Mouse (Mus musculus) hindbrain, embryonic 13.5 days (tissue): ENCODE measurements around the gene Chp2. TPM values are rescaled to one million over a fixed set of nuclear protein-coding genes. Genes with fewer than 3 reads are reported as not detected.

Source experiments
- ATAC-seq: fragments of 200-750 bp; cut with Nextera tagmentation; 2 replicates; pipeline ENCODE4 v1.8.0; 2017; ENCODE audit warnings: moderate TSS enrichment; ENCODE audit not compliant: low FRiP score
- H3K27ac ChIP-seq: fragments of 300-500 bp; sonication (generic); 2 replicates; pipeline ENCODE4 v1.5.1; 2015; ENCODE audit warnings: inconsistent platforms, mild to moderate bottlenecking, moderate library complexity
- H3K27me3 ChIP-seq: fragments of 300-500 bp; sonication (generic); 2 replicates; pipeline ENCODE4 v1.6.1; 2015; ENCODE audit warnings: mild to moderate bottlenecking, inconsistent platforms
- H3K36me3 ChIP-seq: fragments of 300-500 bp; sonication (generic); 2 replicates; pipeline ENCODE4 v1.6.1; 2015; ENCODE audit warnings: mild to moderate bottlenecking, inconsistent platforms
- H3K4me1 ChIP-seq: fragments of 300-500 bp; sonication (generic); replicated peaks from 2 replicates; pipeline ENCODE4 v1.6.1; 2015; ENCODE audit warnings: inconsistent platforms
- H3K4me2 ChIP-seq: fragments of 300-500 bp; sonication (generic); 2 replicates; pipeline ENCODE4 v1.6.1; 2015; ENCODE audit warnings: inconsistent platforms, mild to moderate bottlenecking, moderate library complexity
- H3K4me3 ChIP-seq: fragments of 300-500 bp; sonication (generic); 2 replicates; pipeline ENCODE4 v1.5.1; 2015; ENCODE audit warnings: mild to moderate bottlenecking, inconsistent platforms
- H3K9ac ChIP-seq: fragments of 300-500 bp; sonication (generic); 2 replicates; pipeline ENCODE4 v1.6.1; 2015; ENCODE audit warnings: mild to moderate bottlenecking, inconsistent platforms
- H3K9me3 ChIP-seq: fragments of 300-500 bp; sonication (generic); 2 replicates; pipeline ENCODE4 v1.6.1; 2016; ENCODE audit warnings: inconsistent platforms
- WGBS: fragments of 180-500 bp; shearing (Covaris S2); methylation state at CpG from one replicate; pipeline ENCODE4 v1.1.7; 2015; 5-methylcytosine and 5-hydroxymethylcytosine counted together
- polyA plus RNA-seq: library from polyadenylated mRNA; unstranded; fragments of >200 nt; fragmentation: Nextera tagmentation; extraction: Ambion mirVana; gene quantifications from 2 replicates; pipeline ENCODE4 v1.2.1, GENCODE M21; 2015

Chp2 gene
- 1.2 and 1.4 TPM in 2 replicates for polyA plus RNA-seq

DNA sequence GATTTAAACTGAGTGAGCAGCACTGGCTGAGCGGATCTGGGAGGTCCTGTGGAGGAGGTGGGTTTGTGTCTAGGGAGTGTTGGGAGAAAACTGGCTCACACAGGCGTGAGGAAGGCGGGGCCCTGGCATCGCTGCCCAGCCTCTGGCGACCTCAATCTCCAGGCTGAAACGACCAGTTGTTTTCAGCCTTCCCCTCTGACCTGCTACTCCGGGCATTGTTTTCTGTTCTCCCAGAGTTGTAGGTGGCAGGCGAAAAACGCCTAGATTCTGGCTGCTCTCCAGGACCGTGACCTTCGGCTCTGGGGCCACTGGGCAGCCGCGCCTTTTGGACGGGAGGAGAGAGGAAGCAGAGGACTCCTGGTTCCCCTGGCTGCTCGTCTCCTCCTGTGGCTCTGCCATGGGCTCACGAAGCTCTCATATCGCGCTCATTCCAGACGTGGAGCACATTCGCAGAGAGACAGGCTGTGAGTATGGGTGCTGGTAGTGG lies at the start of gene Chp2:
TSS of gene Chp2 (plus strand) at position 182 of the 487 bp plus-strand sequence.
- Histone ChIP-seq H3K27me3 (0 out of 2 replicates have a peak, but pooled peaks cover 5% of the 10 kb centered on the region), H3K4me3 (peak within 1 kb of the TSS; percentile 4; the same call in 1 of the 2 replicates), H3K4me2 (peak within 1 kb of the TSS; percentile 45), H3K36me3 (no peaks in the 10 kb centered on the region), H3K9ac (no peak within 1 kb of the TSS), H3K27ac (no peak within 1 kb of the TSS), H3K9me3 (no peaks in the 10 kb centered on the region), H3K4me1 (peaks cover 7% of the 10 kb centered on the region)
- ATAC-seq, result no peak
- 37% methylated on average over 20 of the region's 20 CpGs for WGBS

- H3K4me3 ChIP-seq, result no peak overlapping the region
- no peaks in the 10 kb centered on the region for H3K9me3 ChIP-seq
- no peaks in the 10 kb centered on the region for H3K27me3 ChIP-seq
- no peak overlapping the region for H3K9ac ChIP-seq
- ATAC-seq, result no peak
- H3K4me1 ChIP-seq, result no peaks in the 10 kb centered on the region
- no peak overlapping the region for H3K27ac ChIP-seq
- no peak overlapping the region for H3K4me2 ChIP-seq
- H3K36me3 ChIP-seq, result peaks cover 31% of the 10 kb centered on the region
- whole genome bisulfite sequencing, result 77% methylated on average over 6 of the region's 6 CpGs
These were observed 48.6 kb upstream of the Chp2 start for GRCm38 (mm10) chr7:122170705-122171104.

DNA sequence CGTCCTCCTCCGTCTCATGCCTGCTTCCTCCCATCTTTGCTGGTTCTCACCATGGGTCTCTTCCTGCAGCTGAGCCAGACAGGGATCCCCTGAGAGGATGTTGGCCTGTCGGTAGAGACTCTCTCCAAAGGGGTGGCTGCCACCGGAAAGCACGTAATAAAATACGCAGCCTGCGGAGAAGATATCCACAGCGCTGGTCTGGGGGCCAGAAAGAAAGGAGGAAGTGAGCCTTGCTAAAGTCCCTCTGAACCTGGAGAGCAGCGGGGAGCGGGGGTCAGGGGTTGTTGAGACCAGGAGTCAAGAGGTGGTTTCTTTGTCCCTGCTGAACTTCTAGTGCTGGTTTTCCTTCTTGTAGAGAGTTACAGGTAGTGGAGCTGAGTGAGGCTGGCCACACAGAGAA lies 47.7 kb upstream of the Chp2 start:
- ATAC-seq, result no peak
- Histone ChIP-seq H3K4me3 (no peak overlapping the region), H3K27me3 (no peaks in the 10 kb centered on the region), H3K4me1 (no peaks in the 10 kb centered on the region), H3K4me2 (no peak overlapping the region), H3K9me3 (no peaks in the 10 kb centered on the region), H3K36me3 (peaks cover 26% of the 10 kb centered on the region), H3K27ac (no peak overlapping the region), H3K9ac (no peak overlapping the region)
- 67% methylated on average over 10 of the region's 10 CpGs for WGBS

DNA sequence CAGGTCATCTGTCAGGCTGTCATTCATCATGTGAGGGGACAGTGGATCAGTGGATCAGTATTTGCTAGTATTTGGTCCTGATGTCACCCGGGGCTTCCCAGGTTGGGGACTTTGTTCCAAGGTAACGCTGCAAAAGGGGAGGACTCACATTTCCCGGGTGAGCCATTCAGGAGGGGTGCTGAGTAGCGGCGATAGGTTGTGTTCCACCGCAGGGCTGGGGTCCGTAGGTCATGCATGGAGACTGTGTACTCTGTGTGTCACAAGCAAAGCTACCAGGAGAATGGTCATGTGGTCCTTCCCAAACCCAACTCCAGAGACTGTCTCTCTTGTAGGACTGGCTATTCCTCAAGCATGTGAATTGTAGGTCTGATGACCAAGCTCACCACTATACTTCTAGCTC lies 38.6 kb upstream of the Chp2 start:
- no peaks in the 10 kb centered on the region for H3K36me3 ChIP-seq
- 93% methylated on average over 7 of the region's 7 CpGs for WGBS
- H3K27ac ChIP-seq, result no peak overlapping the region
- no peaks in the 10 kb centered on the region for H3K9me3 ChIP-seq
- H3K9ac ChIP-seq, result no peak overlapping the region
- H3K4me3 ChIP-seq, result no peak overlapping the region
- 0 out of 2 replicates have a peak, but pooled peaks cover under 1% of the 10 kb centered on the region for H3K4me1 ChIP-seq
- no peak overlapping the region for H3K4me2 ChIP-seq
- ATAC-seq, result no peak
- H3K27me3 ChIP-seq, result 0 out of 2 replicates have a peak, but pooled peaks cover 4% of the 10 kb centered on the region

DNA sequence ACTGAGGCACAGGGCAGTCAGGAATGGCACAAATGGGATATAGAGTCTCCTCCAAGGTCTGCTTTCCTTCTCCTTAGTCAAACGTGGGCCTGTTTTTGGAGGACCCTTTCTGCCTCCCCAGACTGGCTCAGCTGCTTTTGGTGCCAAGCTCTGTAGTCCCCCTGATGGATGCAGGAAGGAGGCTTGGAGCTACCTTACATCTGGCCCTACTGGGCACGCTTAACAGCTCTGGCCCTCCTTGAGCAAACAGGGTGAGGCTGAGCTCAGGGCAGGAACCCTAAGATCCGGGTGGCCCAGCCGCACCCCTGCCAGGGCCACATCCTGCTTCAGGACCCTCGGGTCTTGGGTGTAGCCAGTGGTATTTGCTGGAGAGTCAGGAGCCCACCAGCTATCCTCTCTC lies 34.7 kb upstream of the Chp2 start:
- H3K36me3 ChIP-seq, result no peaks in the 10 kb centered on the region
- WGBS, result 79% methylated on average over 5 of the region's 5 CpGs
- 0 out of 2 replicates have a peak, but pooled peaks cover 4% of the 10 kb centered on the region for H3K27me3 ChIP-seq
- H3K27ac ChIP-seq, result no peak overlapping the region
- no peak overlapping the region for H3K4me3 ChIP-seq
- H3K9ac ChIP-seq, result no peak overlapping the region
- no peak overlapping the region for H3K4me2 ChIP-seq
- no peaks in the 10 kb centered on the region for H3K9me3 ChIP-seq
- no peak for ATAC-seq
- H3K4me1 ChIP-seq, result 0 out of 2 replicates have a peak, but pooled peaks cover 4% of the 10 kb centered on the region

DNA sequence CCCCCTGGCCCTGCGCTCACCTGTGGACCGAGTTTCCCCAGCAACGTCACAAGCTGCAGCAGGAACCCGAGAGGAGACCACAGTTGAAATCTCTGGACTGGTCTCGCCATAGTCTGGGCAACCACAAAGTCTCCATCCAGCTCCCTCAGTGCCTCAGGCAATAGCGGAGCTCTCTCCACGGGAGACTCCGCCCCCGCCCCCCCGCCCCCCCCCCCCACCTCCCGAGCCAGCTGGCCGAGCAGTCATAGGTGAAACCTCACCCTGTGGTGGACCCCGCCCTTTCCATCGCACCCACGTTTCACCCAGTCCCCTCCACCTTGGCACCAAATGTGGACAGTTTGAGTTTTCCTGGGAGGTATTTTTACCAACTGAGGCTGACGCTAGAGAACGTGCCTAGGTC lies 33.3 kb upstream of the Chp2 start, which contains the start of gene Ern2:
TSS of gene Ern2 (minus strand) at position 165 of the 400 bp plus-strand sequence.
- Histone ChIP-seq H3K9ac (peak within 1 kb of the TSS; percentile 29), H3K36me3 (no peaks in the 10 kb centered on the region), H3K27me3 (0 out of 2 replicates have a peak, but pooled peaks cover 4% of the 10 kb centered on the region), H3K4me2 (peak within 1 kb of the TSS; percentile 35), H3K4me3 (peak within 1 kb of the TSS; percentile 14; the same call in 1 of the 2 replicates), H3K9me3 (no peaks in the 10 kb centered on the region), H3K27ac (no peak within 1 kb of the TSS), H3K4me1 (0 out of 2 replicates have a peak, but pooled peaks cover 4% of the 10 kb centered on the region)
- no peak for ATAC-seq
- WGBS, result 23% methylated on average over 16 of the region's 17 CpGs

DNA sequence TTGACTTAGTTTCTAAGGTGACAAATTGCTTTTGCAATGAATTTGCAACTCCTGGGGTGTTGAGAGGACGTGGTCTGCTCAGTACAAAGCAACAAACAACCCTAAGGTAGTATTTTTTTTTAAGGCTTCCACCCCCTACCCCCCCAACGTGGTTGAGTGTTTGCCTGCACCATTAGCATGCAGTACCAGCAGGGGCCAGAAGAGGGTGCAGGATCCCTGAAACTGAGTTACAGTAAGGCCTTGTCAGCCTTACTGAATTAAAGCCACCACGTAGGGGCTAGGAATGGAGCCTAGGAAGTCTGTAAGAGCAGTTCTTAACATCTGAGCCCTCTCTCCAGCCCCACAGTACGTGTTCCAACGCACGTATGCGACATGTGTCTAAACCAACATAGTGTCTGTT lies 29.8 kb upstream of the Chp2 start:
- Histone ChIP-seq H3K4me1 (0 out of 2 replicates have a peak, but pooled peaks cover 4% of the 10 kb centered on the region), H3K27me3 (0 out of 2 replicates have a peak, but pooled peaks cover 4% of the 10 kb centered on the region), H3K9ac (no peak overlapping the region), H3K4me2 (no peak overlapping the region), H3K9me3 (peaks cover 4% of the 10 kb centered on the region; the same call in 1 of the 2 replicates), H3K4me3 (no peak overlapping the region), H3K36me3 (no peaks in the 10 kb centered on the region), H3K27ac (no peak overlapping the region)
- no peak for ATAC-seq
- WGBS, result 33% methylated on average over 7 of the region's 7 CpGs

DNA sequence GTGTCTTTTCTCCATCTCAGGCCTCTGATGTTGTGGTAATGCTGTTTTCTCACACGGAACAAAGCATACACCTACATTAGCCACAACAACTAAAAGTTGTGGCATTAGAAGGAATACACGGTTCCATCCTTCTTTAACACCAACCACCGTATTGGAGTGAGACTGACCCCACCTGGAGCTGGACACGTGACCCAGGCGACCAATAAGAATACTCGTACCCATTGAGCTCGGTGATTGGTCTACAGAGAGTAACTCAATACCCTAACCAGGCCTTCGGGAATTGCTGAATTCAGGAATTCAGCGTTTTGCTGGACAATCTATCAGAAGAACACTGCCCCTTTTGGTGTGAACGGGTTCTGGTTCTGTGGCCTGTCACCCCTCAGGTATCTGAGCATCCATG lies 28.2 kb upstream of the Chp2 start:
- no peak overlapping the region for H3K9ac ChIP-seq
- no peaks in the 10 kb centered on the region for H3K4me1 ChIP-seq
- no peaks in the 10 kb centered on the region for H3K27me3 ChIP-seq
- H3K9me3 ChIP-seq, result peaks cover 4% of the 10 kb centered on the region; the same call in 1 of the 2 replicates
- WGBS, result 63% methylated on average over 10 of the region's 10 CpGs
- no peak overlapping the region for H3K27ac ChIP-seq
- no peak overlapping the region for H3K4me3 ChIP-seq
- no peak for ATAC-seq
- H3K4me2 ChIP-seq, result no peak overlapping the region
- no peaks in the 10 kb centered on the region for H3K36me3 ChIP-seq

- no peak for ATAC-seq
- Histone ChIP-seq H3K4me1 (no peaks in the 10 kb centered on the region), H3K4me2 (no peak overlapping the region)
These were observed 25.4 kb upstream of the Chp2 start for GRCm38 (mm10) chr7:122193919-122194318.

DNA sequence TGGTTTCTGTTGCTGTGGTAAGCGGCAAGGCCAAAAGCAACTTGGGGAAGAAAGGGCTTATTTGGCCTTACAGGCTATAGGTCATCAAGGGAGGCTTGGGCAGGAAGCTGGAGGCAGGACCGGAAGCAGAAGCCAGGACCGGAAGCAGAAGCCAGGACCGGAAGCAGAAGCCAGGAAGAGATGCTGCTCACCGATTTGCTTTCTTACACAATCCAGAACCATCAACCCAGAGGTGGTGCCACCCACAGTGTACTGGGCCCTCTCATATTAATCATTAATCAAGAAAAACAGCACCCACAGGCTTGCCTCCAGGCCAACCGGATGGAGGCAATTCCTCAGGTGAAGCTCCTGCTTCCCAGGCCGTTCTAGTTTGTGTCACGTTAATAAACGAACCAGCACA lies 22.5 kb upstream of the Chp2 start:
- H3K9ac ChIP-seq, result no peak overlapping the region
- no peaks in the 10 kb centered on the region for H3K36me3 ChIP-seq
- H3K27ac ChIP-seq, result no peak overlapping the region
- H3K27me3 ChIP-seq, result no peaks in the 10 kb centered on the region
- no peak overlapping the region for H3K4me3 ChIP-seq
- H3K4me1 ChIP-seq, result no peaks in the 10 kb centered on the region
- 87% methylated on average over 9 of the region's 9 CpGs for WGBS
- ATAC-seq, result no peak
- no peak overlapping the region for H3K4me2 ChIP-seq
- H3K9me3 ChIP-seq, result peaks cover 4% of the 10 kb centered on the region; the same call in 1 of the 2 replicates

More at GRCm38 (mm10) chr7:122193919-122194318, 25.4 kb upstream of the Chp2 start:
- Histone ChIP-seq H3K27me3 (no peaks in the 10 kb centered on the region), H3K36me3 (no peaks in the 10 kb centered on the region), H3K9ac (no peak overlapping the region), H3K9me3 (peaks cover 4% of the 10 kb centered on the region; the same call in 1 of the 2 replicates), H3K4me3 (no peak overlapping the region), H3K27ac (no peak overlapping the region)

DNA sequence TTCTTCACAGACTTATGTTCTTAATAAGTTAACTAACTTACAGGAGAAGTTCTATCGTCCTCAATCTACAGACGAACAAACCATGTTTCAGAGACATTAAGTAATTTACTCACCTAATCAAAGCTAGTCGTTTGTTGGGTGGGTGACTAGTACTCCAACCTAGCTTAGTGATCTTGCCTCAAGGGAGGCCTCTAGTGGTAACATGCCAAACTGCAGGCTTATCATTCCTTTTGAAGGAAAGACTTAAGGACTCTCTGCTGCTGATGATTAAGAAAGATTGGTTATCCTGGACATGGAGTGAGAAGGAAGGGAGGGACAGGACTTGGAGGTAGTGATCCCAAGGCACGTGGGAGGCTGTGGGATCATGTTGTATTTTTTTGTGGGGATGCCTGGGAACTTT lies 22.0 kb upstream of the Chp2 start:
- Histone ChIP-seq H3K36me3 (no peaks in the 10 kb centered on the region), H3K9me3 (peaks cover 4% of the 10 kb centered on the region; the same call in 1 of the 2 replicates), H3K4me1 (no peaks in the 10 kb centered on the region), H3K9ac (no peak overlapping the region), H3K4me2 (no peak overlapping the region), H3K4me3 (no peak overlapping the region), H3K27ac (no peak overlapping the region), H3K27me3 (no peaks in the 10 kb centered on the region)
- ATAC-seq, result no peak
- 37% methylated on average over 4 of the region's 4 CpGs for WGBS

GRCm38 (mm10) chr7:122199296-122199695 lies 20.0 kb upstream of the Chp2 start:
- H3K4me1 ChIP-seq, result no peaks in the 10 kb centered on the region
- no peak overlapping the region for H3K9ac ChIP-seq
- no peaks in the 10 kb centered on the region for H3K9me3 ChIP-seq
- H3K27me3 ChIP-seq, result no peaks in the 10 kb centered on the region
- no peak overlapping the region for H3K27ac ChIP-seq
- no peaks in the 10 kb centered on the region for H3K36me3 ChIP-seq
- H3K4me3 ChIP-seq, result no peak overlapping the region
- no peak overlapping the region for H3K4me2 ChIP-seq
- ATAC-seq, result no peak
- WGBS, result 27% methylated on average over 5 of the region's 5 CpGs

DNA sequence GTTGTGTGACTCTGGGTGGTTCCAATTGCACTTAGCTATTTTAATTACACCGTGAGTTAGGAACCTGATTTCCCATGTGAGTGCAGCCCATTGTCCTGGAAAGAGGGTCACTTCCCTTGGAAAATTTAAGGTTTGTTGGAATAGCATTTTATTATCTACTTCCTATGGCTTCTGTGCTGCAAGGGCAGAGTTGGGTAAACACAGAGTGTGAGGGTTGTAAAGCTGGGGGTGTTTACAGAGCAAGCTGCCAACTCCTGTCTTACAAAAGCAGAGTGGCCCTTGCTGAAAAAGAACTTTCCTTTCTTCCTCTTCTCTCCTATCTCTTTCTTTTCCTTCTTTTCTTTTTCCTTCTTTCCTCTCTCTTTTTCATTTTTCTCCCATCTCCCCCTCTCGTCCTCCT lies 15.4 kb upstream of the Chp2 start:
- H3K9ac ChIP-seq, result no peak overlapping the region
- H3K27me3 ChIP-seq, result no peaks in the 10 kb centered on the region
- no peaks in the 10 kb centered on the region for H3K4me1 ChIP-seq
- no peak for ATAC-seq
- no peaks in the 10 kb centered on the region for H3K36me3 ChIP-seq
- no peak overlapping the region for H3K27ac ChIP-seq
- H3K9me3 ChIP-seq, result no peaks in the 10 kb centered on the region
- WGBS, result 68% methylated on average over 2 of the region's 2 CpGs
- H3K4me3 ChIP-seq, result no peak overlapping the region
- H3K4me2 ChIP-seq, result no peak overlapping the region
